Mouse (Mus musculus): ENCODE measurements around the gene Gm36210.

Gm36210 gene

DNA sequence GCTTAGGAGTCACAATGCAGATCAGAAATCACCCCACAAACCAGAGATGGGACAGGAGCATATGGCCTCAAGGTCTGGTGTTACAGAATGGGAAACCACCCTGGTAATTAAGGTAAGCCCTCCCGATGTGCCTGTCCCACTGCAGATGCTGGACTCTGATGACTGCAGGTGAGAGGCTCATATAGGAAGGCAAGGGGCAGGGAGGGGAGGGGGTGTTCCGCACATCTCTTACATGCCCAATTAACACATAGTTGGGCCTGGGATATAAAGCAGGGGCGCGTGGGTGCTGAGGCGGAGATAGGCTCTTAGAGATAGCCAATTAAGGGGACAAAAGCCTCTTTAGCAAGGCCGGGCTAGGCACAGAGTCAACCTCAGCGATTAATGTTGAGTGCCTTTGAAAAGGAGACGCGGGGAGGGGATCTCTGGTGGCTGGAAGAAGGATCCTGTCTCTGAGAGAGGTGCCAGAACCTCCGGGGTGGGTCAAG, at the start of gene Gm36210:
TSS of gene Gm36210 (minus strand) at position 51 of the 485 bp plus-strand sequence.
- DNase-seq (ENCODE audit: low spot score in 2 of 2), result no peak

DNA sequence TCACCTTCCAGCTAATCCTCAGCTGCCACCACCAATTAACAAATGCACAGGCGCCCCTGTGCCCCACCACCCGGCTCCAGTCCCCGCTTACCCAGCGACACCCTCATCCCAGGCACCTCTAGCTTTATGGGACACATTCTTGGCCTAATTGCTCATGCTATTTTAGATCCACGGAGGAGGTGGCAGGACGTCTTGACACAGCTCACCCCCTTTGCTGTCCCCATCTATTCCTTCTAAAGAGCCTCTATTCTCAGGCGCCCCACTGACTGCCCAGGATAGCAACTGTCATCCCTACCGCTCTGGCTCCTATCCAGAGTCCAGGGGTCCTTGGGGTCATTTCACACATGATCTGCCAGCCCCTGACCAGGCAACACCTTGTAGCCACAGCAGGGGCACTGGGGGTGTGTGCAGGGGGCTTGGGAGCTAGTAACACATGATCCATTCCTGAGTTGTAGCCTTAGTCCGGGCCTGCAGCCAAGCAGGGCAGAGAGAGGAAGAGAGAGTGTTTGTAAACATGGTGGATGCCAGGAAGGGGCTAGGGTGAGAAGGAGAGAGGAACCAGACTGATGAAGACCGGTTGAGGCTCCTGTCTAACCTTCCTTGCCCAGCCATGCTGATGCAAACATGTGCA, 47.6 kb upstream of the Gm36210 start:
- no peak for DNase-seq (ENCODE audit: low spot score in 2 of 2)

DNA sequence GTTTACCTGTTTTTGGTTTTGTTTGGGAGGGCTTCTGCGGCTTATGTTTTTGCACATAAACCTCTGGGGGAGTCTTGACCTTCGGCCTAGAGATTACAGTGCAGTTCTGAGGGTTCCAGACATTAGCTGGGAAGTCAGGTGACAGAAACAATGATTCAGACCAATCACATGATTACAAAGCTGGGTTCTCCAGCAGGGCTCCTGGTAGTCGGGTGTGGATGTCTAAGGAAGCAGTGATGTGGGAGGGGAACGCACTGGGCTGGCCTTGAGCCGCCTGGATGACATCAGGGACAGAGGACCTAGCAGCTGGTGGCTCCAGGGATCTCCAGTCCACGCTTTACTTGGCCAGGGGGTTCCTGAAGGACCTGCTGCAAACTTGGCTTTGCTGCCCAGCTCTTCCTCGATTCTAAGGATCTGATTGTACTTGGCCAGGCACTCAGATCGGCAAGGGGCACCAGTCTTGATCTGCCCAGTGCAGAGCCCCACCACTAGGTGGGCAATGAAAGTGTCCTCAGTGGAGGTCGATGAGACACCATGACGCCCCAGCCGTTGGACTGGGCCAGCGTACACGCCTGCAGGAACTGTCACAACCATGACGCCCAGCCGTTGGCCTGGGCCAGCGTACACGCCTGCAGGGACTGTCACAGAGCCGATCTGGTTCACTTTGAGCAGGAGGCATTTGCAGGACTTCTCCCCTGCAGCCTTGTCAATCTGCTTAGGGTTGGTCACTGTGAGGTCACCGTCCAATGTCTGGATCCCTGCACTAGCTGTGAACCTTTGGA, 44.4 kb upstream of the Gm36210 start:
- DNase-seq (ENCODE audit: low spot score in 2 of 2), result no peak

DNA sequence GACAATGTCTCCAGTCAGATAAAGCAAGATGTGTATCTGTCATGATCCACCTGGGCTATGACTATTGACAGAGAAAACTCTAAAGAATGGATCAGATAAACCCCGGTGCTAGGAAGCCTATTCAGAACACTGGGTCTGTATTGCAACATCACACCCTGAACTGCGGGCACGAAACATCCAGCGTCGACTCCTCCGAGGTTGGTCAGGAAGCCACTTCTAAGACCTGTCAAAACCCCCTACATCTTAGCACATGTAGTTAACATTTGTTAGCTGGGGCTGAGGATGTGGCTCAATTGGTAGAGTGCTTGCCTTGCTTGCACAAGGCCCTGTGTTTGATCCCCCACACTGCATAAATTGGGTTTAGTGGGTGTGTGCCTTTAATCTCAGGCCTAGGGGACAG, 42.1 kb upstream of the Gm36210 start:
- DNase-seq (ENCODE audit: low spot score in 2 of 2), result no peak

DNA sequence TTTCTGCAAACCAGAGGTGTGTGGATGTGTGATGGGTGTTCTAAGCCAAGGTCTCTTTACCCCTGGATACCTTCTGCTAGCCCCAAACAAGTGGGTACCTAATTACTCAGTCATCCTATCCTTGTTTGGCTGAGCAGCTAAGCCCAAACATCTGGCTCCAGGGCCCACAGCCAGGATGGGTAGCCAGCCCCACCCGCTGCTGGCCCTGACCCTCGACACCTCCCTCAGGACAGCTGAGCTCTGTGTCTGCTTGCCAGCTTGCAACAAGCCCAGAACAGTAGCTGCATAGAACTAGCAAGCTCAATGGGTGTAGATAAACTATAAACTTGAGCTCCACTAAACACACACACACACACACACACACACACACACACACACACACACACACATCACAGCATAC, 41.5 kb upstream of the Gm36210 start:
- no peak for DNase-seq (ENCODE audit: low spot score in 2 of 2)

DNA sequence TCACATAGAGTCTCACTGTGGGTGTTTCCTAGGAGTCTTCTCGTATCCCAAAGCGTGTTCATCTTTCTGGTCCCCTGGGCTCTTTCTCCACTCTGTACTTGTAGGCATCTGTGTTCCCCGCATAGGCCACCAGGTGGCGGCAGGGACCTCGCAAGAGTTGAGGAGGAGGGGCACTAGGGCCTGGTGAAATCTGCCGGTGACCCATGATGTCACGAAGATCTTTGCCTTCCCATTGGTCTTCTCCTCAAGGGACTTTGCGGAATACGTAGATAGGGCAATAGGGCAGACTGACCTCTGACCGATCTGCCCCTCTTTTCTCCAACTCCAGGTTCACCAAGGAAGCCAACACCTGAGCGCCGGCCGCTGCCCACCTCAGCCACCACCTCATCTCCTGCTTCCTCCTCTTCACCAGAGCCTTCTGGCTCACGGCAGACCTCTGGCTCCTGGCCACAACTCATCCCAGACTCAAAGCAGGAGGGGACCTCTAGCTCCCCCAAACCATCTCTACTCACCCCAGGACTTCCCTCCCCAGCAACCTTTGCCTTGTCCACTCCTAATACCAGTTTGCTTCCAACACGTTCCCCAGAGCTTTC, 37.0 kb upstream of the Gm36210 start:
- DNase-seq (ENCODE audit: low spot score in 2 of 2), result peak; percentile 86 to 93

DNA sequence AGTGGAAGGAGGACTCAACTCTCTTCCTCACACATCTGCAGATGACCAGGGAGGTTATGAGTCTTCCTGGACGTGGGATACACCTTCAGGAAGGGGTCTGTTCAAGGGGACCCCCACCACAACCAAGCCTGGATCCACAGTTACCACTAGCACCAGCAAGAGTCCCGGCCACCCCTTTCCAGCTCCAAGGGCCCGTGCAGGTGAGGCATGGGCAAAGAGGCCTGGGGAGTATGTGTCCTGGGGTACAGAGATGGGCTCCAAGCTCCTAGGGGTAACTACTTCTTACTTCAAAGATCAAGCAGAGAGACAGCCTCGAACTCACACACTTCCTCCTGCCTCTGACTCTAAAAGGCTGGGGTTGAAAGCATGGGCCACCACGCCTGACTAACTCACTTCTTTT, 36.4 kb upstream of the Gm36210 start:
- DNase-seq (ENCODE audit: low spot score in 2 of 2), result no peak

DNA sequence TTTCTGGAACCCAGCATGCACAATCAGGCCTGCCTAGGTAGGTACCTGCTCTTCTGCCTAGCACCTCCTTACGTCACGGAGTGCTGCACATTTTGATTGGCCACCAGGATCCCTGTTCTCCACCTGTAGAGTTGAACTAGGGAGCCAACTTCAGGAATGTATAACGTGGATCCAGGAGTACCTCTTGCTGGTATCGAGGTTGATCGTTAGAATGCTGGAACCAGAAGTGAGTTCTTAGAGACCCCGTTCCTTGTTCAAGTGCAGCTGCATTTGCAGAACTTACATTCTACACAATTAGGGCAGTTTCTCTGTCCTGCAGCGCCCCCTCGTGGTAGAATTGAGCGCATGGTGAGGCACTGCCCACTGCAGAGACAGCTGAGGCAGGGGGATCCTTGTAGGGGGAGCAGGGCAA, 33.8 kb upstream of the Gm36210 start:
- peak; percentile 65 to 82 for DNase-seq (ENCODE audit: low spot score in 2 of 2)

DNA sequence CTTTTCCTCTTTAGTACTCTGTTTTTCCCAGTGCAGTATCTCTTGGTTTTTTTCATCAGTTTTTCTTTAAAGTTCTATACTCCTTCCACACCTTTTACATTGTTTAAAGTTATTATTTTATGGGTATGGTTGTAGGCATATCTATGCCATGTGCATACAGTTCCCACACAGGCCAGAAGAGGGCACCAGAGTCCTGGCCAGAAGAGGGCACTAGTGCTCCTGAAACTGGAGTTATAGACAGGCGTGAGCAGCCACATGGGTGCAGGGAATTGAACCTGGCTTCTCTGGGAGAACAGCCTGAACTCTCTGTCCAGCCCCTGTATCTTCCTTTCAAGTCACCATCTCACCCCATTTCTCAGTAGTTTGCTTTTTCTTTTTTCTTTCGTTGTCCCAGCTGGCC, 32.1 kb upstream of the Gm36210 start:
- DNase-seq (ENCODE audit: low spot score in 2 of 2), result peak; percentile 60 to 72

DNA sequence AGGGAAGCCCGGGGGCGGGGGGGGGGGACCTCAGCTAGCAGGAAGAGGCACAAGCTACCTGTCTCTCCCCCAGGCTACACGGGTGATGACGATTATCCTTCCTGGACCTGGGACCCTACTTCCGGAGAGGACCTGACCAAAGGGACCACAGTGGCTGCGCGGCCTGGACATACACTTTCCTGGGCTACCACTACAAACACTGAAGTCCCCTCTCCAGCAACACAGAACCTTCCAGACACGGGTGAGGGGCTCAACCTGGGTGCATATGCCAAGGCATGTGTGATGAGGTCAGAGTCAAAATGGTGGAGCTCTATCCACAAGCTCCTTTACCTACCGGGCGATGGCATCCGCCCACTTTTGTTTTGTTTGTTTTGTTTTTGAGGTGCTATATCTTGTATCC, 31.1 kb upstream of the Gm36210 start:
- DNase-seq (ENCODE audit: low spot score in 2 of 2), result no peak

DNA sequence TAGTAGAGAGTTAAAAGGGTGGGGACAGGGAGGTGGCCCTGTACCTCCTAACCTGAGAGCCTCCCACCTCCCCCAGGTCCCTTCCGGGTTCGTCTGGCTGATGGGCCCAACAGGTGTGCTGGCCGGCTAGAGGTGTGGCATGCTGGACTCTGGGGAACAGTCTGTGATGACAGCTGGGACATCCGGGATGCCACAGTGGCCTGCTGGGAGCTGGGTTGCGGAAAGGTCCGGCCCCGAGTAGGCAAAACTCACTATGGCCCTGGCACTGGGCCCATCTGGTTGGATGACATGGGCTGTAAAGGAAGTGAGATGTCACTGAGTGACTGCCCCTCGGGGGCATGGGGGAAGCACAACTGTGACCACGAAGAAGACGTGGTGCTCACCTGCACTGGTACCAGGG, 30.5 kb upstream of the Gm36210 start:
- no peak for DNase-seq (ENCODE audit: low spot score in 2 of 2)

DNA sequence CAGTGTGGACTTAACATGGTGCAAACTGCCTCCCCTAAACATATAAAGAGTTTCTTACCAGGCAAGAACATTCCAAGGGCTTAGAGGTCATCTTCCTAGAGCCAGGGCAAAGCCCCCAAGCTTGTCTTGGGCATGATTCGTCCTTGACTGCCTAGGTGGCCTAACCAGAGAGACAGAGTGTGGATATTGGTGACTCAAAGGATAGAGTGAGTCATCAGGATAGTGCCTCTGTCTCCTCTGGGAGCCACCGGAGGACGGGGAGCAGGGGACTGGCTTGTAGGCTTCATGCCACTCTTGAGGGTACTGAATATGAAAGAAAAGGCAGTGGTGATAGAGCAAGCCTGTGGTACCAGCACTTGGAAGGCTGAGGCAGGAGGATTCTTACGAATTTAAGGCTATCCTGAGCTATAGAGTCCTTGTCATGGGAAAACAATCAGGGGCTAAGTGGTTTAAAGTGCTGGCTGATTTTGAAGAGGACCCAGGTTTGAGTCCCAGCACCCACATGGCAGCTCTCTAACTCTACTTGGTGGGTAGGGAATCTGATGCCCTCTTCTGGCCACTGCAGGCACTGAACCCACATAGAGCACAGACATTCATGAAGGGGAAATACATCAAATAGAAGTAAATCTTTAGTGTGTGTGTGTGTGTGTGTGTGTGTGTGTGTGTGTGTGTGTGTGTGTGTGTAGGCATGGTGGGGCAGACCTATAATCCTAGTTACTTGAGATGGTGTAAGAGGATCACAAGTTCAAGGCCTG, 28.0 kb upstream of the Gm36210 start:
- no peak for DNase-seq (ENCODE audit: low spot score in 2 of 2)

DNA sequence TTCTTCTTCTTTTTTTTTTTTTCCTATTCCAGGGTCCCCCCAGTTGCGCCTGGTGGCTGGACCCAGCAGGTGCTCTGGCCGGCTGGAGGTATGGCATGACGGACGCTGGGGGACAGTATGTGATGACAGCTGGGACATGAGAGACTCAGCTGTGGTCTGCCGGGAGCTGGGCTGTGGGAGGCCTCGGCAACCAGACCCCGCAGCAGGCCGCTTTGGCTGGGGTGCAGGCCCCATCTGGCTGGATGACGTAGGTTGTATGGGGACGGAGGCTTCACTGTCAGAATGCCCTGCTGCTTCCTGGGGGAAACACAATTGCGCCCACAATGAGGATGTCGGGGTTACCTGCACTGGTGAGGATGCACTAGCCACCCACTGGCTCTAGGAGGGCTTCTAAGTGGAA, 26.8 kb upstream of the Gm36210 start:
- no peak for DNase-seq (ENCODE audit: low spot score in 2 of 2)

DNA sequence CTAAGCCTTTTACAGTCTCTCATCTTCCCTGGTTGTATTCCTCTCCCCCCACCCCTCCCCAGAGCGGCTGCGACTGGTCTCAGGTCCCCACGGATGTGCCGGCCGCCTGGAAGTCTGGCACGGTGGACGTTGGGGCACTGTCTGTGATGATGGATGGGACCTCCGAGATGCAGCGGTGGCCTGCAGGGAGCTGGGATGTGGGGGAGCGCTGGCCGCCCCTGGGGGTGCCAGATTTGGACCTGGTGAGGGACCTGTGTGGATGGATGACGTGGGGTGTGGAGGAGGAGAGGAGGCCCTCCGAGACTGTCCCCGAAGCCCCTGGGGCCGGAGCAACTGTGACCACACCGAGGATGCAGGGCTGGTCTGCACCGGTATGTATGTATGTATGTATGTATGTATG, 22.0 kb upstream of the Gm36210 start:
- DNase-seq (ENCODE audit: low spot score in 2 of 2), result no peak

DNA sequence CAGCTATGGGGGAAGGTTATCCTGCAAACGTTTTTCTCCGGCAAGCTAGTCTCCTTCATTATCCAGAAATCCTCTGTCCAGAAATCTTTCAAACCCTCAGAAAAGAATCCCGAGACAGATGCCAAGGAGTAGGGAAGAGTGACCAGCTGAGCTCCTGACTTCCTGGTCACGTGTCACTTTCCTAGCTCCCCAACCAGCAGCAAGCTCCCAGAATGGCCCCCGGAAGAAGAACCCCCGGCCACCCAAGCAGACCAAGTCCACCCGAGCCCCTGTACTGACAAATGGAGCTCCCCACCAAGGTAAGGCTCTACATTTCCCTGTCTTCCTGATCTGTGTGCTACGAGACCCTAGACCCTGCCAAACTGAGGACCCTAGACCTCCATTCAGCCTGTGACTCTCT, 21.4 kb upstream of the Gm36210 start:
- DNase-seq (ENCODE audit: low spot score in 2 of 2), result no peak

DNA sequence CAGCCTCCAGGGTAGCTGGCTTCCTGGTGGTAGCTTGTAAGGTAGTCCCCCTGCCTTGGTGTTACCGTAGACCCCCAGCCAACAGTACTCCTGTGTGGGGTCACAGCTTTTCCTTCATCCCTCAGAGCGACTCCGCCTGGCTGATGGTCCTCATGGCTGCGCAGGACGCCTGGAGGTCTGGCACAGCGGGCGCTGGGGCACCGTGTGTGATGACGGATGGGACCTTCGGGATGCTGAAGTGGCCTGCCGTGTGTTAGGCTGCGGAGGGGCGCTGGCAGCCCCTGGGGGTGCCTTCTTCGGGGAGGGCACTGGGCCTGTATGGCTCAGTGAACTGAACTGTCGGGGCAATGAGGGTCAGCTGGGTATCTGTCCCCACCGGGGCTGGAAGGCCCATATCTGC, 20.5 kb upstream of the Gm36210 start:
- DNase-seq (ENCODE audit: low spot score in 2 of 2), result no peak

DNA sequence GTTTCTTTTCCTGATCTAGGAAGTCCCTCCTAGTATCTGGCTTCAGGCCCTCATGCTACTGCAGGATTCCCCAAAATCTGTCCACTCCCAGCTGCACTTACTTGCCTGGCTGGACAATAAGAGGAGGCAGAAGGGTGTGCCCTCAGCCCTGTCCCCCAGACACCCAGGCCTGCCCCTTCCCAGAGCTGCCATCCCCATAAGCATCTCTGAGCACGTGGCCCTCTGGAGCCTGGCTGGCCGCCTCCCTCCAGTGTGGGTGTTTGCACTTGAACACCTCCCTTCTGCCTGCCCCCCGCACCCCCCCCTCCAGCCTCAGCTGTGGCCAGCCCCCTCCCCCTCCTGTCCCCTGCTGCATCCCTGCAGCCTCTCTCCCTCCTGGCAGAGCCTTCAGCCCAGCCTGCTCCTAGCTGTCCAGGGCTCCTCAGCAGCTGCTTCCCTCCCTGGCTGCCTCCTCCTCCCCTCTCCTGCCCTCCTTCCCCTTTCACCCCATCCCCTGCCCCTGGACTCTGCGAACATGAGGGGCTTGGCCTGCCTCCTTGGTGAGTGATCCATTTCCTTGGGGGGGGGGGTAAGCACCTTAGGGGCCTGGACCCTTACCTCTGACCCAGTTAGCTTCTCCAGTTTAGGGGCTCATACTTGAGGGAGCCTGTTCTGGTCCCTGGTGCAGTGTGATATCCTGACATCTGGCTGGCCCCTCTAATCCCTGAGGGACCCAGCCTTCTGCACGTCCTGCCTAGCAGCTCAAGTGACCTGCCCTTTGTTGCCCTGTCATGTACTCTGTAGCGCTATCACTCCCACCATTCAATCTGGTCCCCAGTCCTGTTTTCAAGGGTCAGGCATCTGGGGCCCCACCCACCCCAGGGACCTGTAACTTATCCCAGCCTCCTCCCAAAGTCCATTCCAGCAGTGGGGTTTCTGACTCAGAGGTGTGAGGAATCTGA, 19.4 kb upstream of the Gm36210 start, which contains the start of gene Ssc5d:
TSS of gene Ssc5d (plus strand) at position 345 of the 941 bp plus-strand sequence.
- DNase-seq (ENCODE audit: low spot score in 2 of 2), result no peak

DNA sequence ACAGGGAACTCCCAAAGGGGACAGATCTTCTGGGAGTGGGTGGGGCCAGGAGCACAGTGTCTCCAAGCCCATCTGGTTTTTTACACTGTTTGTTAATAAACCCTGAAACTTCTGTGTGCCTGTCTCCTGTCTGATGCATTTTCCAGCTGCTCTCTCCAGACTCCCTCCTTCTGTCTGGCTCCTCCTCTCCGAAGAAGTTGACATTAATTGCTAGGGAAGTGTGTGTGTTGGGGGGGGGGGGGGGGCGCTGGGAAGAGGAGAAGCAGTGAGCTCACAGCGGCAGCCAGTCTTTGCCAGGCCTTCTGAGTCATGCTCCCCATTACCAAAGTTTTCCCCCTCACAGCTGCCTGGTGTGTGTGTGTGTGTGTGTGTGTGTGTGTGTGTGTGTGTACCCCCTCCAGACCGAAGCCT, 18.6 kb upstream of the Gm36210 start:
- no peak for DNase-seq (ENCODE audit: low spot score in 2 of 2)

DNA sequence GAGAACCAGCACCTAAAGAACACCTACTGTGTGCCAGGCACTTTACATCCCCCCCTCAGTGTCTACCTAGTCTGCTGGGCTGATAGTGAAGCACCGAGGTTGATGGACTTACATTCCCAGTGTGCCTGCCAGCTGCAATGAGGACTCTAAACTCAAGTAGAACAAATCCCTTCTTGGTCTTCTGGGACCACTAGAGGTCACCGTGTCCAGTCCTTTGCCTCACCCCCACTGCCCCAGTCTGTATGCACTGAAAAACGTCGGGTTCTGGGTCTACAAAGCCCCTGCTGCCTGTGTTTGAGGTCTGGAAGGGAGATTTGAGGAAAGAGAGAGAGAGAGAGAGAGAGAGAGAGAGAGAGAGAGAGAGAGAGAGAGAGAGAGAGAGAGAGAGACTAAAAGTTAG, 18.2 kb upstream of the Gm36210 start:
- no peak for DNase-seq (ENCODE audit: low spot score in 2 of 2)

DNA sequence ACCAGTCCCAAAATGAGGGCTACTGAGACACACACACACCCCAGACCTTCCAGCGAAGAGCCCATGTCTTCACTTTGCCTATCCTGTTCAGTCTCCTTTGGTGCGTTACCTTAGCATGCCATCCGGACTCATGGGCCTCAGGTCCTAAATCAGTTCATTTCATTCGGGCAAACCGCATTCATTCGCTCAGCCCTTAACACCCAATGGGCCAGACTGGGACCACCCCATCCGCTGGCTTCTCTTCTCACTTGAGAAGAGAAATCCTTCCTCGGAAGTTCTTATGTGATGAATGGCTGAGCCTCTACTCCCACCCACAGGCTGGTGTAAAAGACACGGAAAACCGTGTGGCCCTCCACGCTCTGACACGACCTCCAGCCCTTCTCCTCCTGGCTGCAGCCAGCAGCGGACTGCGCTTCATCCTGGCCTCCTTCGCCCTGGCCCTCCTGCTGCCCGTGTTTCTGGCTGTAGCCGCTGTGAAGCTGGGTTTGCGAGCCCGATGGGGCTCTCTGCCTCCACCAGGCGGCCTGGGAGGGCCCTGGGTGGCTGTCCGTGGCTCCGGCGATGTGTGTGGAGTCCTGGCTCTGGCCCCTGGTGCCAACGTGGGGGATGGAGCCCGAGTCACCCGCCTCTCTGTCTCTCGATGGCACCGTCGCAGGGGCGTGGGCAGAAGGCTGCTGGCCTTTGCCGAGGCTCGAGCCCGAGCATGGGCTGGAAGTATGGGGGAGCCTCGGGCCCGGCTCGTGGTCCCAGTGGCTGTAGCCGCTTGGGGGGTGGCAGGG, 17.5 kb upstream of the Gm36210 start:
- peak in 1 of 2 experiments; percentile 21 for DNase-seq (ENCODE audit: low spot score in 2 of 2)
